Mouse (Mus musculus) myocyte (in vitro differentiated cells): ENCODE measurements around the gene Tsr3. TPM values are rescaled to one million over a fixed set of nuclear protein-coding genes. Genes with fewer than 3 reads are reported as not detected.

Experiments
- H3K27me3 ChIP-seq: one replicate; pipeline ENCODE4 v1.6.1; 2011; ENCODE audit not compliant: control insufficient read depth, insufficient read depth, insufficient read length
- H3K36me3 ChIP-seq: one replicate; pipeline ENCODE4 v1.6.1; 2011; ENCODE audit not compliant: control insufficient read depth, insufficient read depth
- H3K4me2 ChIP-seq: one replicate; pipeline ENCODE4 v1.6.1; 2011; ENCODE audit warnings: low read depth, control low read depth
- H3K4me3 ChIP-seq: one replicate; pipeline ENCODE4 v1.5.1; 2011; ENCODE audit warnings: mild to moderate bottlenecking, control low read depth, moderate library complexity
- H3K79me2 ChIP-seq: one replicate; pipeline ENCODE4 v1.6.1; 2011; ENCODE audit not compliant: control insufficient read depth, insufficient read depth
- H3ac ChIP-seq: one replicate; pipeline ENCODE4 v1.6.1; 2011; ENCODE audit not compliant: control insufficient read depth, insufficient read length
- CEBPB ChIP-seq: IDR thresholded peaks from 2 replicates; pipeline ENCODE4 v1.6.1; 2011; ENCODE audit warnings: mild to moderate bottlenecking, moderate library complexity; ENCODE audit not compliant: poor library complexity, insufficient read depth, severe bottlenecking
- E2F4 ChIP-seq: IDR thresholded peaks from one replicate; pipeline ENCODE4 v1.6.1; 2011; ENCODE audit warnings: mild to moderate bottlenecking, control low read depth, moderate library complexity; ENCODE audit not compliant: insufficient read depth
- MAX ChIP-seq: IDR thresholded peaks from one replicate; pipeline ENCODE4 v1.6.1; 2011; ENCODE audit warnings: low read depth, mild to moderate bottlenecking, control low read depth
- MYOD1 ChIP-seq, 3 experiments: IDR thresholded peaks; one replicate each; pipeline ENCODE4 v1.6.1; 2011; ENCODE audit warnings: control low read depth in 2 of 3, low read depth in 2 of 3, mild to moderate bottlenecking in 2 of 3, moderate library complexity in 1 of 3; ENCODE audit not compliant: insufficient read length in 2 of 3, control insufficient read depth in 1 of 3
- MYOG ChIP-seq, 3 experiments: IDR thresholded peaks; one replicate each; pipeline ENCODE4 v1.6.1; 2011; ENCODE audit warnings: control low read depth in 2 of 3, low read depth in 2 of 3, mild to moderate bottlenecking in 2 of 3; ENCODE audit not compliant: insufficient read length in 2 of 3, control insufficient read depth in 1 of 3, insufficient read depth in 1 of 3
- POLR2A ChIP-seq: IDR thresholded peaks from one replicate; pipeline ENCODE4 v1.6.1; 2011; ENCODE audit warnings: low read depth, mild to moderate bottlenecking, control low read depth, moderate library complexity; ENCODE audit not compliant: insufficient read length
- POLR2AphosphoS2 ChIP-seq: IDR thresholded peaks from one replicate; pipeline ENCODE4 v1.6.1; 2011; ENCODE audit warnings: low read depth, control low read depth; ENCODE audit not compliant: insufficient read length
- REST ChIP-seq: IDR thresholded peaks from one replicate; pipeline ENCODE4 v1.6.1; 2011; ENCODE audit warnings: mild to moderate bottlenecking, control low read depth, moderate library complexity; ENCODE audit not compliant: insufficient read depth, insufficient read length
- SRF ChIP-seq: IDR thresholded peaks from one replicate; pipeline ENCODE4 v1.6.1; 2011; ENCODE audit warnings: low read depth; ENCODE audit not compliant: control insufficient read depth, insufficient read length
- TCF12 ChIP-seq: IDR thresholded peaks from one replicate; pipeline ENCODE4 v1.6.1; 2011; ENCODE audit warnings: mild to moderate bottlenecking, control low read depth; ENCODE audit not compliant: poor library complexity, insufficient read depth, severe bottlenecking
- TCF3 ChIP-seq: IDR thresholded peaks from one replicate; pipeline ENCODE4 v1.6.1; 2011; ENCODE audit warnings: low read depth, control low read depth; ENCODE audit not compliant: insufficient read length
- USF1 ChIP-seq: IDR thresholded peaks from one replicate; pipeline ENCODE4 v1.6.1; 2011; ENCODE audit warnings: low read depth, mild to moderate bottlenecking, control low read depth, moderate library complexity
- polyA plus RNA-seq: library from polyadenylated mRNA; unstranded; fragments of >200 nt; fragmentation: generic; extraction: Trizol; gene quantifications from one replicate; pipeline ENCODE4 v1.2.1, GENCODE M21; 2012; ENCODE audit warnings: missing spikeins

Tsr3 gene
- 44.7 TPM for polyA plus RNA-seq

DNA sequence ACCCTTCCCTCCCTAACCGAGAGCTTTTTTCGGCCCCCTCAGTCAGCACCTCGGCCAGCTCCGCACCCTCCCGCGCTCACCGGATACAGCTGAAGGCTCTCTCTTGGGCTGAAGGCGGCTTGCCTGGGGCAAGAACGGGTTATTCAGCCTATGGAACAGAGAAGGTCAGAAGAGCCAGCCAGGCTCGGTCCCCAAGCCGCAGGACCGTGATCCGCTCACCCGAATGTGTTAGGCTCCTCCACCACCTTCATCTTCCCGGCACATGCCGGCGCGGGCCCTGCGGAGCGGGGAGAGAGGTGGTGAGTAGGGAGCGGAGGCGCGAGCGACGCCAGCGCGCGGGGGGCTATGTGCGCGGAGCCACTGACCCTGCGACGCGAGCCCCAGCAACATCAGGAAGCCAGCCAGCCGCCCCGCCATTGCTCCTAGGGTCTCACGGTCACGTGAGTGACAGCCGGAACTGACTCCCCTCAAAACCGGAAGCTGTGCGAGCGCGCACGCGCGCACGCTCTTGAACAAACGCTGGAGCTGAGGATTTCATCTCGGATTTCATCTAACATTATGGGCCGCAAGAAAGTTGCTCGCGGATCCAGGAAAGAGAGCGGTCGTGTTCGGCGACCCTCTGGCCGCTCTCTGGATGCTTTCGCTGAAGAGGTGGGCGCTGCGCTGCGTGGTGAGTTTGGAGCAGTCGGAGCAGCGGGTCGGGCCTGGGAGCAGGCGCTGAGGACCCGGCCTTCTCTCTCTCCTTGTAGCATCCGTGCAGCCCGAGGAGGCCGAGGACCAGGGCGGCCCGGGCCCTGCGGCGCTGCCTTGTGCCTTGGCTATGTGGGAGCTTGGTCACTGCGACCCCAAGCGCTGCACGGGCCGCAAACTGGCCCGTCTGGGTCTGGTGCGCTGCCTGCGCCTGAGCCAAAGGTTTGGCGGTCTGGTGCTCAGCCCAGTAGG, at the start of gene Tsr3, which contains the start of gene Gnptg:
TSS of gene Tsr3 (plus strand) at position 476 of the 942 bp plus-strand sequence.
TSS of gene Gnptg (minus strand) at position 430 of the 942 bp plus-strand sequence.
- H3K4me3 ChIP-seq: peak within 1 kb of the TSS; percentile 62
- H3K79me2 ChIP-seq: peaks cover 14% of the 10 kb centered on the region
- H3K4me2 ChIP-seq: peak within 1 kb of the TSS; percentile 78
- no peaks in the 10 kb centered on the region for H3K36me3 ChIP-seq
- H3K27me3 ChIP-seq: no peaks in the 10 kb centered on the region
- no peak for TF ChIP-seq MYOD1 (IDR thresholded peaks at IDR 0.05; ENCODE audit: control insufficient read depth in 1 of 3, insufficient read length in 2 of 3, low read depth in 2 of 3)
- peak; percentile 87 for TF ChIP-seq REST
- peak; percentile 92 for TF ChIP-seq USF1
- TF ChIP-seq TCF3: no peak
- peak; percentile 58 for TF ChIP-seq POLR2A
- TF ChIP-seq CEBPB: no peak
- TF ChIP-seq TCF12: no peak
- TF ChIP-seq MYOG (IDR thresholded peaks at IDR 0.05; ENCODE audit: control insufficient read depth in 1 of 3, insufficient read depth in 1 of 3, insufficient read length in 2 of 3, low read depth in 2 of 3): no peak
- TF ChIP-seq MAX: no peak
- no peak for TF ChIP-seq E2F4
- no peak for TF ChIP-seq SRF
- no peak for TF ChIP-seq POLR2AphosphoS2
- H3ac ChIP-seq: peak within 1 kb of the TSS; percentile 42

DNA sequence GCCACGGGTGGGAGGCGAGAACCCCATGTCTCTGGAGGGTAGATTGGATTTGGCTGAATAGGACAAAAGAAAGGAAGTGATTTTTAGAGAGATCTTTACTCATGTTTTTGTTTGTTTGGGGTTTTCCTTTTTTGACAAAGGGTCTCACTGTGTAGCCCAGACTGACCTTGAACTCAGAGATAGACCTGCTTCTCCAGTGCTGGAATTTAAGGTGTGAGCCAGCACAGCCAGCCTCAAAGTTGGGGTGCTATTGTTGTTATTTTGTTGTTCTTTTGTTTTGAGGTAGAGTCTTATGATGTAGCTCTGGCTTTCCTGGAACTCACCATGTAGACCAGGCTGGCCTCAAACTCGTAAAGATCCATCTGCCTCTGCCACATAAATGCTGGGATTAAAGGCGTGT, 37.6 kb upstream of the Tsr3 start:
- Histone ChIP-seq H3K4me2 (no peak overlapping the region), H3K4me3 (no peak overlapping the region), H3K27me3 (no peaks in the 10 kb centered on the region), H3K79me2 (no peaks in the 10 kb centered on the region), H3ac (no peak overlapping the region), H3K36me3 (peaks cover 8% of the 10 kb centered on the region)
- no peak for TF ChIP-seq MYOG (IDR thresholded peaks at IDR 0.05; ENCODE audit: control insufficient read depth in 1 of 3, insufficient read depth in 1 of 3, insufficient read length in 2 of 3, low read depth in 2 of 3)
- TF ChIP-seq MAX: no peak
- no peak for TF ChIP-seq USF1
- TF ChIP-seq SRF: no peak
- no peak for TF ChIP-seq CEBPB
- no peak for TF ChIP-seq TCF12
- TF ChIP-seq E2F4: no peak
- no peak for TF ChIP-seq TCF3
- no peak for TF ChIP-seq MYOD1 (IDR thresholded peaks at IDR 0.05; ENCODE audit: control insufficient read depth in 1 of 3, insufficient read length in 2 of 3, low read depth in 2 of 3)
- TF ChIP-seq POLR2A: no peak
- TF ChIP-seq REST: no peak
- no peak for TF ChIP-seq POLR2AphosphoS2

DNA sequence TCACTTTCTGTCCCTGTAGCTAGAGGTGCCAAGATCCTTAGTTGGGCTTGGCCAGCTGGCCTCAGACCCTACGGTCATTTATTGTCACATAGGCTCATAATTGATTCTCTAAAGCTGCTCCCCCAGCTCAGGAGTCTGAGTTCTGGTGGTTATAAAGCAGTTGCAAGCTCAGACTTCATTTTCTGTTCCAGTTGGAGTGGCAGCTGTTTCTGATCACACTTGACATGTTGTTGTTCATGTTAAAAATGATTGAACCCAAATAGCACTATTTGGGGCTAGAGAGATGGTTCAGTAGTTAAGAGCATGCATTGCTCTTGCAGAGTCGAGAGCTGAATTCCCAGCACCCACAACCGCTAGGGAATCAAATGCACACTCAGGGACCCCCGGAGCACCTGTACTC, 30.0 kb upstream of the Tsr3 start:
- H3ac ChIP-seq: no peak overlapping the region
- TF ChIP-seq TCF12: no peak
- TF ChIP-seq REST: no peak
- H3K27me3 ChIP-seq: no peaks in the 10 kb centered on the region
- H3K4me3 ChIP-seq: no peak overlapping the region
- H3K36me3 ChIP-seq: peaks cover 7% of the 10 kb centered on the region
- H3K79me2 ChIP-seq: no peaks in the 10 kb centered on the region
- H3K4me2 ChIP-seq: no peak overlapping the region

DNA sequence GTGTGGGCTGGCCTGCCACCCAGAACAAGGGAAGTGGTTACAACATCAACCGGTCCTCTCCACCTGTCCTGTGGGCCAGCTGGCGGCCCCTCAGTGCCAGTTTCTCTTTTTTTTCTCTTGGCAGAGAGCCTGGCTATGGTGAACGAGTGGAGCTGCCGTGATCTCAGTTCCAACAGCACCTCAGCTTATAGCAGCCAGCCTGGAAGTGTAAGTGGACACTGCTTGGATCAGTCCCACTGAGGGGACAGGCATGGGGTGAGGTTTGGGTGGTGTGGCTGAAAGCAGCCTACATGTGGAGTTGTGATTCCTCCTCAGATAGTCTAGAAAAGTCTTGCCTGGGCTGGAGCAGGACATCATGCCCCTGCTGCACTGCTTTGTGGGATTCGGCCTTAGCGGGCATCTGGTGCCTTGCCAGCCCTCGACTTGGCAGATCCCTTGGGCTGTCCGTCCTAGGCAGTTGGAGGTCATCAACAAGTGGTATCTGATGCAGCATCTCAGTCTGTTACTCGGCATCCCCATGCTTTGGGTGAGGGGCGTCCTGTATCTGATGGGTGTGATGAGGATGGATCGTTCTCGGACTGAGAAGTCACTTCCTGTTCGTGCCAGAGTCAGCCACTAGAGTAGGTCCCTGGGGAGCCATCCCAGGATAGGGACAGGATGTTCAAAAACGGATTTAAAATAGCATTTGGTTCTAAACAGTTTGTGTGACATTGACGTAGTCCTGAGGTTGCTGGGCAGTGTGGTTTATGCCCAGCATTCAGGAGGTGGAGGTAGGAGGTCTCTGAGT, 29.1 kb upstream of the Tsr3 start:
- peak overlapping the region; percentile 6 for H3K4me2 ChIP-seq
- TF ChIP-seq POLR2A: no peak
- TF ChIP-seq MYOG (IDR thresholded peaks at IDR 0.05; ENCODE audit: control insufficient read depth in 1 of 3, insufficient read depth in 1 of 3, insufficient read length in 2 of 3, low read depth in 2 of 3): peak; percentile 61 to 86 (median 65)
- no peak for TF ChIP-seq E2F4
- no peak for TF ChIP-seq POLR2AphosphoS2
- peak; percentile 40 for TF ChIP-seq TCF3
- peak; percentile 52 for TF ChIP-seq TCF12
- peak; percentile 50 to 82 (median 79) for TF ChIP-seq MYOD1 (IDR thresholded peaks at IDR 0.05; ENCODE audit: control insufficient read depth in 1 of 3, insufficient read length in 2 of 3, low read depth in 2 of 3)
- no peaks in the 10 kb centered on the region for H3K27me3 ChIP-seq
- no peak overlapping the region for H3K4me3 ChIP-seq
- H3K79me2 ChIP-seq: no peaks in the 10 kb centered on the region
- H3K36me3 ChIP-seq: peaks cover 7% of the 10 kb centered on the region
- no peak overlapping the region for H3ac ChIP-seq
